Mouse (Mus musculus) liver, adult 2 months (tissue): ENCODE measurements at regions not wholly inside any gene's neighbourhood (a gene's known extent, or its start where the extent isn't known, plus 50 kb on each side); places are given as distances from the start of the nearest gene placed in this dataset.

Experiments used
- DNase-seq: peaks from one replicate; pipeline ENCODE4 v3.0.0-alpha.2; 2011; ENCODE audit warnings: low read depth, low spot score; ENCODE audit errors: extremely low read depth
- H3K27ac ChIP-seq: fragments of 200-500 bp; replicated peaks from 2 replicates; pipeline ENCODE4 v1.5.1; 2012; ENCODE audit warnings: low read depth, mild to moderate bottlenecking, control low read depth, inconsistent platforms, low read length; ENCODE audit not compliant: insufficient read depth
- H3K27me3 ChIP-seq: fragments of 200-500 bp; 2 replicates; pipeline ENCODE4 v1.6.1; 2012; ENCODE audit warnings: mild to moderate bottlenecking, moderate library complexity, low read length, inconsistent platforms; ENCODE audit not compliant: control insufficient read depth, insufficient read depth
- H3K36me3 ChIP-seq: fragments of 200-500 bp; 2 replicates; pipeline ENCODE4 v1.6.1; 2012; ENCODE audit warnings: low read length, inconsistent platforms; ENCODE audit not compliant: control insufficient read depth, insufficient read depth
- H3K4me1 ChIP-seq: fragments of 200-500 bp; 2 replicates; pipeline ENCODE4 v1.6.1; 2011; ENCODE audit warnings: low read length; ENCODE audit not compliant: control insufficient read depth, insufficient read depth
- H3K4me3 ChIP-seq: fragments of 200-500 bp; 2 replicates; pipeline ENCODE4 v1.5.1; 2011; ENCODE audit warnings: low read depth, mild to moderate bottlenecking, control low read depth, low read length, moderate library complexity; ENCODE audit not compliant: insufficient read depth
- H3K79me2 ChIP-seq: fragments of 200-500 bp; 2 replicates; pipeline ENCODE4 v1.6.1; 2012; ENCODE audit warnings: inconsistent platforms, mild to moderate bottlenecking, low read length, moderate library complexity; ENCODE audit not compliant: control insufficient read depth, insufficient read depth
- H3K9ac ChIP-seq: fragments of 200-500 bp; 2 replicates; pipeline ENCODE4 v1.6.1; 2012; ENCODE audit warnings: low read depth, mild to moderate bottlenecking, control low read depth, inconsistent platforms, low read length
- CTCF ChIP-seq: fragments of 200-500 bp; IDR thresholded peaks from 2 replicates; pipeline ENCODE4 v1.5.1; 2011; ENCODE audit warnings: low read depth, low read length, control low read depth
- POLR2A ChIP-seq: fragments of 200-500 bp; IDR thresholded peaks from 2 replicates; pipeline ENCODE4 v1.6.1; 2011; ENCODE audit warnings: low read length, control low read depth; ENCODE audit not compliant: insufficient read depth; ENCODE audit errors: extremely low read depth
- WGBS: fragments of 180-500 bp; shearing (Covaris S2); methylation state at CpG from one replicate; pipeline ENCODE4 v1.1.7; 2018; 5-methylcytosine and 5-hydroxymethylcytosine counted together

- Histone ChIP-seq H3K36me3 (no peaks in the 10 kb centered on the region), H3K79me2 (no peaks in the 10 kb centered on the region), H3K9ac (no peak overlapping the region), H3K4me1 (no peaks in the 10 kb centered on the region), H3K27ac (no peak overlapping the region), H3K27me3 (no peaks in the 10 kb centered on the region), H3K4me3 (no peak overlapping the region)
- whole genome bisulfite sequencing = 84% methylated on average over 4 of the region's 4 CpGs
- TF ChIP-seq POLR2A (no peak), CTCF (no peak)
- DNase-seq = no peak
Observed at GRCm38 (mm10) chrX:167152611-167153010, 56.5 kb downstream of the Tmsb4x start.

- Histone ChIP-seq H3K27me3 (no peaks in the 10 kb centered on the region), H3K27ac (no peak overlapping the region)
- 87% methylated on average over 3 of the region's 3 CpGs for WGBS
Observed at GRCm38 (mm10) chrX:167151341-167151740, 57.8 kb downstream of the Tmsb4x start.

GRCm38 (mm10) chrX:167149400-167149799 is 59.7 kb downstream of the Tmsb4x start:
- H3K36me3 ChIP-seq = no peaks in the 10 kb centered on the region
- H3K4me3 ChIP-seq = no peak overlapping the region
- H3K9ac ChIP-seq = no peak overlapping the region
- H3K4me1 ChIP-seq = no peaks in the 10 kb centered on the region
- 93% methylated on average over 4 of the region's 4 CpGs for WGBS
- TF ChIP-seq POLR2A (no peak), CTCF (no peak)
- no peaks in the 10 kb centered on the region for H3K27me3 ChIP-seq
- no peak overlapping the region for H3K27ac ChIP-seq
- no peak for DNase-seq
- H3K79me2 ChIP-seq = no peaks in the 10 kb centered on the region

More at GRCm38 (mm10) chrX:167151341-167151740, 57.8 kb downstream of the Tmsb4x start:
- Histone ChIP-seq H3K4me1 (no peaks in the 10 kb centered on the region), H3K4me3 (no peak overlapping the region), H3K36me3 (no peaks in the 10 kb centered on the region), H3K79me2 (no peaks in the 10 kb centered on the region), H3K9ac (no peak overlapping the region)
- DNase-seq = no peak
- TF ChIP-seq CTCF (no peak), POLR2A (no peak)

- WGBS = 82% methylated on average over 8 of the region's 8 CpGs
Observed at GRCm38 (mm10) chrX:167146513-167147360, 62.4 kb downstream of the Tmsb4x start.

GRCm38 (mm10) chrX:167145508-167146182 is 63.5 kb downstream of the Tmsb4x start:
- 77% methylated on average over 11 of the region's 11 CpGs for WGBS
- H3K79me2 ChIP-seq = no peaks in the 10 kb centered on the region
- no peak overlapping the region for H3K27ac ChIP-seq
- H3K9ac ChIP-seq = no peak overlapping the region
- H3K4me3 ChIP-seq = no peak overlapping the region
- H3K27me3 ChIP-seq = no peaks in the 10 kb centered on the region
- no peak for DNase-seq
- TF ChIP-seq POLR2A (no peak), CTCF (no peak)
- no peaks in the 10 kb centered on the region for H3K36me3 ChIP-seq
- H3K4me1 ChIP-seq = no peaks in the 10 kb centered on the region

More at GRCm38 (mm10) chrX:167146513-167147360, 62.4 kb downstream of the Tmsb4x start:
- Histone ChIP-seq H3K27me3 (no peaks in the 10 kb centered on the region), H3K4me3 (no peak overlapping the region), H3K4me1 (no peaks in the 10 kb centered on the region), H3K27ac (no peak overlapping the region), H3K36me3 (no peaks in the 10 kb centered on the region), H3K9ac (no peak overlapping the region), H3K79me2 (no peaks in the 10 kb centered on the region)
- TF ChIP-seq CTCF (no peak), POLR2A (no peak)
- no peak for DNase-seq
